Mouse (Mus musculus) heart, embryonic 15.5 days (tissue): ENCODE data around the gene C1s2. TPM values are rescaled to one million over a fixed set of nuclear protein-coding genes. Genes with fewer than 3 reads are reported as not detected.
"Not testable (repeated sequence)": the region's sequence is repeated elsewhere in the genome, so short reads cannot be mapped to it uniquely, and the experiment has no call there.

Source experiments
- ATAC-seq: fragments of 200-750 bp; cut with Nextera tagmentation; replicated peaks from 2 replicates; pipeline ENCODE4 v1.8.0; 2017; ENCODE audit warnings: low read depth, moderate TSS enrichment; ENCODE audit not compliant: insufficient number of reproducible peaks, insufficient read depth, low FRiP score
- H3K27ac ChIP-seq: fragments of 300-500 bp; sonication (generic); 2 replicates; pipeline ENCODE4 v1.5.1; 2015; ENCODE audit warnings: mild to moderate bottlenecking, inconsistent platforms
- H3K27me3 ChIP-seq: fragments of 300-500 bp; sonication (generic); 2 replicates; pipeline ENCODE4 v1.6.1; 2015; ENCODE audit warnings: inconsistent platforms
- H3K36me3 ChIP-seq: fragments of 300-500 bp; sonication (generic); 2 replicates; pipeline ENCODE4 v1.6.1; 2015; ENCODE audit warnings: mild to moderate bottlenecking, inconsistent platforms
- H3K4me1 ChIP-seq: fragments of 300-500 bp; sonication (generic); replicated peaks from 2 replicates; pipeline ENCODE4 v1.6.1; 2015; ENCODE audit warnings: inconsistent platforms
- H3K4me2 ChIP-seq: fragments of 300-500 bp; sonication (generic); 2 replicates; pipeline ENCODE4 v1.6.1; 2015; ENCODE audit warnings: inconsistent platforms, mild to moderate bottlenecking, moderate library complexity
- H3K4me3 ChIP-seq: fragments of 300-500 bp; sonication (generic); 2 replicates; pipeline ENCODE4 v1.5.1; 2015; ENCODE audit warnings: mild to moderate bottlenecking, inconsistent platforms
- H3K9ac ChIP-seq: fragments of 300-500 bp; sonication (generic); 2 replicates; pipeline ENCODE4 v1.6.1; 2015; ENCODE audit warnings: mild to moderate bottlenecking, inconsistent platforms
- H3K9me3 ChIP-seq: fragments of 300-500 bp; sonication (generic); replicated peaks from 2 replicates; pipeline ENCODE4 v1.6.1; 2016; ENCODE audit warnings: inconsistent platforms
- WGBS: fragments of 180-500 bp; shearing (Covaris S2); methylation state at CpG from one replicate; pipeline ENCODE4 v1.1.7; 2015; ENCODE audit warnings: mixed read lengths; 5-methylcytosine and 5-hydroxymethylcytosine counted together
- polyA plus RNA-seq: library from polyadenylated mRNA; unstranded; fragments of >200 nt; fragmentation: Nextera tagmentation; extraction: Ambion mirVana; gene quantifications from 2 replicates; pipeline ENCODE4 v1.2.1, GENCODE M21; 2015

The C1s2 gene
- polyA plus RNA-seq, 1 experiment from 2014 or later, result not detected

DNA sequence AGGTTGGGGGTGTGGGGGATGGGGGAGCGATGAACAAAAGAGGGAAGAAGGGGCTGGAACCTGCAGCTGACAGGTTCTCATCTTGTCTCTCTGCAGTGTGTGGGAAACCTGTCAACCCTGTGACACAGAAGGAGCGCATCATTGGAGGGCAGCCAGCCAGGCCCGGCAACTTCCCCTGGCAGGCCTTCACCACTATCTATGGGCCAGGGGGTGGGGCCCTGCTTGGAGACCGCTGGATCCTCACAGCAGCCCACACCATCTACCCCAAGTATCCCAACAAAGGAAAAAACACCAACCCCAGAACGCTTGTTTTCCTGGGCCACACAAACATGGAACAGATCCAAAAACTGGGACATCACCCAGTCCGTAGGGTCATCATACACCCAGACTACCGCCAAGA, 55.7 kb downstream of the C1s2 start:
- 54% methylated on average over 7 of the region's 7 CpGs for WGBS
- not testable (repeated sequence) for H3K4me2 ChIP-seq, ATAC-seq, H3K4me1 ChIP-seq, H3K9ac ChIP-seq, H3K27me3 ChIP-seq, H3K36me3 ChIP-seq, H3K27ac ChIP-seq, H3K9me3 ChIP-seq, H3K4me3 ChIP-seq

DNA sequence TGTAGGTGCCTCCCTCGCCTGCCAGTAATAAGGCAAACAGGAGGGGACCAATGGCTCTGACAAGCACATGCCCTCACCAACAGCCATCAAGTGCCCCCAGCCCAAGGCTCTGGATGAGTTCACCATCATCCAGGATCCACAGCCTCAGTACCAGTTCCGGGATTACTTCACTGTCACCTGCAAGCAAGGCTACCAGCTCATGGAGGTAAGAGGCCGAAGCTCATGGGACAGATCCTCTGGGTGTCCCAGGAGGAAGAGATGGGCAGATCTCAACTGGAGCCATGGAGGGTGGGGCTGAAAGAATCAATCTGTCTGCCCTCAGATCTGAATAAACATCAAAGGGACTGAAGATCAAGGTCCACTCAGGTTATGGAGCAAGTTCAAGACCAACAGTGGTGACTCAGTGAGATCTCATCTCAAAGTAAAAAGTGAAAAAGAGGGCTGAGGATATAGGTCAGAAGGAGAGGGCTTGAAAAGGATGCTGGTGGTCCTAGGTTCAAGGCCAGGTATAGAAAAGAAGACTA, 60.7 kb downstream of the C1s2 start:
- 73% methylated on average over 3 of the region's 3 CpGs for WGBS
- not testable (repeated sequence) for H3K27me3 ChIP-seq, H3K9ac ChIP-seq, H3K36me3 ChIP-seq, H3K4me3 ChIP-seq, ATAC-seq, H3K9me3 ChIP-seq, H3K4me1 ChIP-seq, H3K4me2 ChIP-seq, H3K27ac ChIP-seq

Other genes with a start within 250 kb of the C1s2 start
- 24.9 and 30.9 TPM in 2 replicates for gene Pex5, start 221.0 kb downstream of the C1s2 start, polyA plus RNA-seq
- 0.73 and 1.5 TPM in 2 replicates for gene Clstn3, start 171.3 kb downstream of the C1s2 start, polyA plus RNA-seq
- gene C1rl, start 143.0 kb downstream of the C1s2 start, polyA plus RNA-seq, result 0.42 and 0.56 TPM in 2 replicates
- 1.5 and 2.0 TPM in 2 replicates for gene C1ra, start 123.7 kb downstream of the C1s2 start, polyA plus RNA-seq
- gene C1s1, start 93.7 kb downstream of the C1s2 start, polyA plus RNA-seq, result 2.0 and 3.6 TPM in 2 replicates
- not detected in 2 replicates for gene C1rb, start 65.8 kb downstream of the C1s2 start, polyA plus RNA-seq
- 41.0 and 53.6 TPM in 2 replicates for gene Lpcat3, start 26.9 kb upstream of the C1s2 start, polyA plus RNA-seq
- gene Emg1, start 76.1 kb upstream of the C1s2 start, polyA plus RNA-seq, result 108 and 121 TPM in 2 replicates
- gene Phb2, start 76.3 kb upstream of the C1s2 start, polyA plus RNA-seq, result 307 and 324 TPM in 2 replicates
- gene Ptpn6, start 102.6 kb upstream of the C1s2 start, polyA plus RNA-seq, result 5.6 and 21.1 TPM in 2 replicates
- gene Grcc10, start 105.3 kb upstream of the C1s2 start, polyA plus RNA-seq, result 387 and 416 TPM in 2 replicates
- not detected in 2 replicates for gene Gm45234, start 119.9 kb upstream of the C1s2 start, polyA plus RNA-seq
- gene Atn1, start 120.4 kb upstream of the C1s2 start, polyA plus RNA-seq, result 9.3 and 11.7 TPM in 2 replicates
- gene Eno2, start 133.6 kb upstream of the C1s2 start, polyA plus RNA-seq, result 2.7 and 4.3 TPM in 2 replicates
- 0.83 and 1.0 TPM in 2 replicates for gene Lrrc23, start 143.6 kb upstream of the C1s2 start, polyA plus RNA-seq
- 7.0 and 9.8 TPM in 2 replicates for gene Spsb2, start 172.6 kb upstream of the C1s2 start, polyA plus RNA-seq
- gene Tpi1, start 178.2 kb upstream of the C1s2 start, polyA plus RNA-seq, result 1,247 and 1,352 TPM in 2 replicates
- 87.2 and 114 TPM in 2 replicates for gene Usp5, start 193.4 kb upstream of the C1s2 start, polyA plus RNA-seq
- gene Cdca3, start 193.5 kb upstream of the C1s2 start, polyA plus RNA-seq, result 117 and 128 TPM in 2 replicates
- 4.9 and 5.2 TPM in 2 replicates for gene Gnb3, start 204.2 kb upstream of the C1s2 start, polyA plus RNA-seq
- gene P3h3, start 221.7 kb upstream of the C1s2 start, polyA plus RNA-seq, result 14.0 and 24.2 TPM in 2 replicates
- gene Gpr162, start 227.9 kb upstream of the C1s2 start, polyA plus RNA-seq, result 2.2 and 2.4 TPM in 2 replicates